Mouse (Mus musculus): Measurements from ENCODE around the gene Acsl4. TPM values are rescaled to one million over a fixed set of nuclear protein-coding genes. Genes with fewer than 3 reads are reported as not detected.

The Acsl4 gene
- polyA plus RNA-seq, 1 experiment from 2014 or later, result 24.2 TPM

GRCm38 (mm10) chrX:142316106-142316505, 74.2 kb downstream of the Acsl4 start:
- WGBS, result 75% methylated on average over 9 of the region's 9 CpGs
- Histone ChIP-seq H3K36me3 (ENCODE audit: control insufficient read depth, insufficient read depth, low read length) (no peaks in the 10 kb centered on the region), H3K27ac (ENCODE audit: low read depth, low read length) (no peak overlapping the region), H3K4me3 (ENCODE audit: low read length) (no peak overlapping the region), H3K27me3 (ENCODE audit: control insufficient read depth, insufficient read depth, low read length) (no peaks in the 10 kb centered on the region), H3K4me1 (ENCODE audit: control insufficient read depth, insufficient read depth, low read length) (no peaks in the 10 kb centered on the region), H3K9me3 (ENCODE audit: control insufficient read depth, low read length) (no peaks in the 10 kb centered on the region), H3K4me2 (replicated peaks; ENCODE audit: low read depth, low read length) (no peak overlapping the region), H3K9ac (ENCODE audit: low read depth, low read length) (no peak overlapping the region)
- no peak for ATAC-seq (ENCODE audit: low FRiP score, low TSS enrichment)

GRCm38 (mm10) chrX:142315270-142315669, 75.1 kb downstream of the Acsl4 start:
- no peaks in the 10 kb centered on the region for H3K9me3 ChIP-seq (ENCODE audit: control insufficient read depth, low read length)
- WGBS, result 89% methylated on average over 8 of the region's 8 CpGs
- ATAC-seq (ENCODE audit: low FRiP score, low TSS enrichment), result no peak

GRCm38 (mm10) chrX:142314307-142315024, 75.9 kb downstream of the Acsl4 start:
- no peak overlapping the region for H3K4me2 ChIP-seq (replicated peaks; ENCODE audit: low read depth, low read length)
- H3K9ac ChIP-seq (ENCODE audit: low read depth, low read length), result no peak overlapping the region
- H3K4me1 ChIP-seq (ENCODE audit: control insufficient read depth, insufficient read depth, low read length), result no peaks in the 10 kb centered on the region
- WGBS, result 56% methylated on average over 11 of the region's 11 CpGs
- H3K27me3 ChIP-seq (ENCODE audit: control insufficient read depth, insufficient read depth, low read length), result no peaks in the 10 kb centered on the region
- no peak overlapping the region for H3K4me3 ChIP-seq (ENCODE audit: low read length)
- H3K27ac ChIP-seq (ENCODE audit: low read depth, low read length), result no peak overlapping the region
- H3K9me3 ChIP-seq (ENCODE audit: control insufficient read depth, low read length), result no peaks in the 10 kb centered on the region
- ATAC-seq (ENCODE audit: low FRiP score, low TSS enrichment), result peak; percentile 32; the same call in 1 of the 2 replicates
- H3K36me3 ChIP-seq (ENCODE audit: control insufficient read depth, insufficient read depth, low read length), result no peaks in the 10 kb centered on the region

More at GRCm38 (mm10) chrX:142315270-142315669, 75.1 kb downstream of the Acsl4 start:
- no peaks in the 10 kb centered on the region for H3K4me1 ChIP-seq (ENCODE audit: control insufficient read depth, insufficient read depth, low read length)
- no peak overlapping the region for H3K9ac ChIP-seq (ENCODE audit: low read depth, low read length)
- H3K27me3 ChIP-seq (ENCODE audit: control insufficient read depth, insufficient read depth, low read length), result no peaks in the 10 kb centered on the region
- H3K36me3 ChIP-seq (ENCODE audit: control insufficient read depth, insufficient read depth, low read length), result no peaks in the 10 kb centered on the region
- no peak overlapping the region for H3K4me2 ChIP-seq (replicated peaks; ENCODE audit: low read depth, low read length)
- no peak overlapping the region for H3K4me3 ChIP-seq (ENCODE audit: low read length)
- no peak overlapping the region for H3K27ac ChIP-seq (ENCODE audit: low read depth, low read length)

GRCm38 (mm10) chrX:142310431-142310830, 79.9 kb downstream of the Acsl4 start:
- Histone ChIP-seq H3K9ac (ENCODE audit: low read depth, low read length) (no peak overlapping the region), H3K4me2 (replicated peaks; ENCODE audit: low read depth, low read length) (no peak overlapping the region), H3K36me3 (ENCODE audit: control insufficient read depth, insufficient read depth, low read length) (no peaks in the 10 kb centered on the region), H3K27ac (ENCODE audit: low read depth, low read length) (no peak overlapping the region), H3K9me3 (ENCODE audit: control insufficient read depth, low read length) (no peaks in the 10 kb centered on the region), H3K4me1 (ENCODE audit: control insufficient read depth, insufficient read depth, low read length) (no peaks in the 10 kb centered on the region), H3K27me3 (ENCODE audit: control insufficient read depth, insufficient read depth, low read length) (peaks cover 4% of the 10 kb centered on the region; the same call in 1 of the 2 replicates), H3K4me3 (ENCODE audit: low read length) (no peak overlapping the region)
- no peak for ATAC-seq (ENCODE audit: low FRiP score, low TSS enrichment)
- WGBS, result 69% methylated on average over 5 of the region's 5 CpGs

- H3K4me2 ChIP-seq (replicated peaks; ENCODE audit: low read depth, low read length), result peak within 1 kb of the TSS; percentile 48
- no peaks in the 10 kb centered on the region for H3K36me3 ChIP-seq (ENCODE audit: control insufficient read depth, insufficient read depth, low read length)
- H3K9ac ChIP-seq (ENCODE audit: low read depth, low read length), result peak within 1 kb of the TSS; percentile 13; the same call in 1 of the 2 replicates
- H3K27ac ChIP-seq (ENCODE audit: low read depth, low read length), result no peak within 1 kb of the TSS
- peak; percentile 90 for ATAC-seq (ENCODE audit: low FRiP score, low TSS enrichment)
- H3K4me3 ChIP-seq (ENCODE audit: low read length), result peak within 1 kb of the TSS; percentile 28
- no peaks in the 10 kb centered on the region for H3K9me3 ChIP-seq (ENCODE audit: control insufficient read depth, low read length)
- WGBS, result 40% methylated on average over 26 of the region's 33 CpGs
- H3K27me3 ChIP-seq (ENCODE audit: control insufficient read depth, insufficient read depth, low read length), result peaks cover 4% of the 10 kb centered on the region; the same call in 1 of the 2 replicates
- no peaks in the 10 kb centered on the region for H3K4me1 ChIP-seq (ENCODE audit: control insufficient read depth, insufficient read depth, low read length)
Measured at GRCm38 (mm10) chrX:142305869-142306581, 84.3 kb downstream of the Acsl4 start, which contains the start of gene Kcne1l. Gene Kcne1l, minus strand, starts transcription at chrX:142306294.

GRCm38 (mm10) chrX:142305010-142305868, 85.1 kb downstream of the Acsl4 start:
- Histone ChIP-seq H3K4me3 (ENCODE audit: low read length) (peak overlapping the region; percentile 28), H3K27ac (ENCODE audit: low read depth, low read length) (no peak overlapping the region), H3K27me3 (ENCODE audit: control insufficient read depth, insufficient read depth, low read length) (peaks cover 4% of the 10 kb centered on the region; the same call in 1 of the 2 replicates), H3K9me3 (ENCODE audit: control insufficient read depth, low read length) (no peaks in the 10 kb centered on the region), H3K4me2 (replicated peaks; ENCODE audit: low read depth, low read length) (peak overlapping the region; percentile 48), H3K36me3 (ENCODE audit: control insufficient read depth, insufficient read depth, low read length) (no peaks in the 10 kb centered on the region), H3K9ac (ENCODE audit: low read depth, low read length) (peak overlapping the region; percentile 13; the same call in 1 of the 2 replicates), H3K4me1 (ENCODE audit: control insufficient read depth, insufficient read depth, low read length) (no peaks in the 10 kb centered on the region)
- WGBS, result 39% methylated on average over 35 of the region's 35 CpGs
- peak; percentile 67 for ATAC-seq (ENCODE audit: low FRiP score, low TSS enrichment)

- H3K9me3 ChIP-seq (ENCODE audit: control insufficient read depth, low read length), result no peaks in the 10 kb centered on the region
- peaks cover 4% of the 10 kb centered on the region; the same call in 1 of the 2 replicates for H3K27me3 ChIP-seq (ENCODE audit: control insufficient read depth, insufficient read depth, low read length)
- no peak overlapping the region for H3K4me2 ChIP-seq (replicated peaks; ENCODE audit: low read depth, low read length)
- no peaks in the 10 kb centered on the region for H3K36me3 ChIP-seq (ENCODE audit: control insufficient read depth, insufficient read depth, low read length)
- no peak for ATAC-seq (ENCODE audit: low FRiP score, low TSS enrichment)
- no peaks in the 10 kb centered on the region for H3K4me1 ChIP-seq (ENCODE audit: control insufficient read depth, insufficient read depth, low read length)
- no peak overlapping the region for H3K4me3 ChIP-seq (ENCODE audit: low read length)
- no peak overlapping the region for H3K27ac ChIP-seq (ENCODE audit: low read depth, low read length)
- no peak overlapping the region for H3K9ac ChIP-seq (ENCODE audit: low read depth, low read length)
Measured at GRCm38 (mm10) chrX:142304592-142304991, 85.7 kb downstream of the Acsl4 start.

GRCm38 (mm10) chrX:142303456-142303855, 86.9 kb downstream of the Acsl4 start:
- Histone ChIP-seq H3K4me3 (ENCODE audit: low read length) (no peak overlapping the region), H3K4me2 (replicated peaks; ENCODE audit: low read depth, low read length) (no peak overlapping the region), H3K27me3 (ENCODE audit: control insufficient read depth, insufficient read depth, low read length) (peaks cover 4% of the 10 kb centered on the region; the same call in 1 of the 2 replicates), H3K9me3 (ENCODE audit: control insufficient read depth, low read length) (no peaks in the 10 kb centered on the region), H3K36me3 (ENCODE audit: control insufficient read depth, insufficient read depth, low read length) (no peaks in the 10 kb centered on the region), H3K27ac (ENCODE audit: low read depth, low read length) (no peak overlapping the region), H3K4me1 (ENCODE audit: control insufficient read depth, insufficient read depth, low read length) (no peaks in the 10 kb centered on the region), H3K9ac (ENCODE audit: low read depth, low read length) (no peak overlapping the region)
- ATAC-seq (ENCODE audit: low FRiP score, low TSS enrichment), result no peak
- WGBS, result 39% methylated on average over 2 of the region's 2 CpGs

All from kidney, embryonic 14.5 days (tissue).